Mouse (Mus musculus): Measurements from ENCODE around the gene Fhl1.

Fhl1 gene

GRCm38 (mm10) chrX:56731306-56732201 is at the start of gene Fhl1:
Gene Fhl1, plus strand, starts transcription at chrX:56731787.
- peak; percentile 11 to 28 for DNase-seq

- DNase-seq, result no peak
Measured at GRCm38 (mm10) chrX:56682156-56682720, 49.3 kb upstream of the Fhl1 start.

GRCm38 (mm10) chrX:56683521-56683920 is 48.1 kb upstream of the Fhl1 start:
- DNase-seq, result no peak

GRCm38 (mm10) chrX:56692554-56692953 is 39.0 kb upstream of the Fhl1 start:
- DNase-seq, result no peak

GRCm38 (mm10) chrX:56694539-56694938 is 37.0 kb upstream of the Fhl1 start:
- no peak for DNase-seq

GRCm38 (mm10) chrX:56697199-56697780 is 34.3 kb upstream of the Fhl1 start:
- no peak for DNase-seq

- no peak for DNase-seq
Measured at GRCm38 (mm10) chrX:56697886-56698285, 33.7 kb upstream of the Fhl1 start.

- no peak for DNase-seq
Measured at GRCm38 (mm10) chrX:56701261-56701660, 30.3 kb upstream of the Fhl1 start.

- no peak for DNase-seq
Measured at GRCm38 (mm10) chrX:56703965-56704562, 27.5 kb upstream of the Fhl1 start.

- no peak for DNase-seq
Measured at GRCm38 (mm10) chrX:56708592-56709370, 22.8 kb upstream of the Fhl1 start.

GRCm38 (mm10) chrX:56710522-56710921 is 21.1 kb upstream of the Fhl1 start:
- DNase-seq, result no peak

- no peak for DNase-seq
Measured at GRCm38 (mm10) chrX:56712666-56713065, 18.9 kb upstream of the Fhl1 start.

- DNase-seq, result no peak
Measured at GRCm38 (mm10) chrX:56722559-56722958, 9.0 kb upstream of the Fhl1 start.

GRCm38 (mm10) chrX:56728507-56728906 is 3.1 kb upstream of the Fhl1 start:
- no peak for DNase-seq

GRCm38 (mm10) chrX:56730828-56731305 is 720 bp upstream of the Fhl1 start:
- DNase-seq, result no peak

GRCm38 (mm10) chrX:56732401-56732800 is 814 bp downstream of the Fhl1 start:
- no peak for DNase-seq

- DNase-seq, result no peak
Measured at GRCm38 (mm10) chrX:56734436-56734835, 2.8 kb downstream of the Fhl1 start.

- DNase-seq, result no peak
Measured at GRCm38 (mm10) chrX:56736226-56736625, 4.6 kb downstream of the Fhl1 start.

- no peak for DNase-seq
Measured at GRCm38 (mm10) chrX:56737848-56738554, 6.4 kb downstream of the Fhl1 start.

- DNase-seq, result no peak
Measured at GRCm38 (mm10) chrX:56741428-56741827, 9.8 kb downstream of the Fhl1 start.

GRCm38 (mm10) chrX:56751536-56751935 is 19.9 kb downstream of the Fhl1 start:
- DNase-seq, result no peak

- no peak for DNase-seq
Measured at GRCm38 (mm10) chrX:56752144-56752543, 20.6 kb downstream of the Fhl1 start.
